Mouse (Mus musculus) kidney, postnatal 4 days (tissue): ENCODE data around the gene Tecpr2.
A peak's percentile ranks its signal among the peaks of the same experiment; 100 is the strongest.

Experiments used
- DNase-seq, 2 experiments: peaks; one replicate each; pipeline ENCODE4 v3.0.0; 2021; ENCODE audit warnings: mixed read lengths in 2 of 2

The Tecpr2 gene

GRCm38 (mm10) chr12:110949410-110949809, 60.3 kb downstream of the Tecpr2 start:
- no peak for DNase-seq

DNA sequence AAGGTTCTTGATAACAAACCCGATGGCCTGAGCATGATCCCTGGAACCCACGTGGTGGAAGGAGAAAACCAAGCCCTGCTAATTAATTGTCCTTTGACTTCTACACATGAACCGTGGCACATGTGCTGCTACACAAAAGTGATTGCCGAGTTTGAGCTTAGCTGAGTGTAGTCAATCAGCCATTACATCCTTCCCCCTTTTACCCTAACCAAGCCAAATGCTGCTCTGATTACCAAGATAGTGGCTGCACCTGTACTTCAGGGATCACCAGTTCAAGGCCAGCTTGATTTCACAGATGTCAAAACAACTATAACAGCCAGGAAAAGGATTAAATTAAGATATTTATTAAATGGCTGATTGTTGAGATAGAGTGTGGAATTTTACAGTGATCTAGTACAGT, 61.1 kb downstream of the Tecpr2 start:
- no peak for DNase-seq

DNA sequence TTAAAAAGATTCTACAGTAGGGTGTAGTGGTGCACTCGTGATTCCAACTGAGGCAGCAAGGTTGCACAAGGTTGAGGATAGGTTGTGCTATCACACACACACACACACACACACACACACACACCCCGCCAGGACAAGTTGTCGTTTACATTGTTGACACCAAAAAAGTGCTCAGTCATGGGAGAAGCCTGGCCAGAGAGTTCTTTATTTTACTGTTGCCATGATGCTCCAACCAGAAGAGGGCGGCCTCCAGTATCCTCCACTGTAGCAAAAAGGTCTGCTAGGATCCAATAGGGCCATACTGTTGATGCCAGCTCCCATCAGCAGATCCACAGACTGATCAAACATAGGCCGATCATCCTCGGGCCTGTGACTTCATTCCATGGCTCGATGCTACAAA, 62.2 kb downstream of the Tecpr2 start:
- no peak for DNase-seq

DNA sequence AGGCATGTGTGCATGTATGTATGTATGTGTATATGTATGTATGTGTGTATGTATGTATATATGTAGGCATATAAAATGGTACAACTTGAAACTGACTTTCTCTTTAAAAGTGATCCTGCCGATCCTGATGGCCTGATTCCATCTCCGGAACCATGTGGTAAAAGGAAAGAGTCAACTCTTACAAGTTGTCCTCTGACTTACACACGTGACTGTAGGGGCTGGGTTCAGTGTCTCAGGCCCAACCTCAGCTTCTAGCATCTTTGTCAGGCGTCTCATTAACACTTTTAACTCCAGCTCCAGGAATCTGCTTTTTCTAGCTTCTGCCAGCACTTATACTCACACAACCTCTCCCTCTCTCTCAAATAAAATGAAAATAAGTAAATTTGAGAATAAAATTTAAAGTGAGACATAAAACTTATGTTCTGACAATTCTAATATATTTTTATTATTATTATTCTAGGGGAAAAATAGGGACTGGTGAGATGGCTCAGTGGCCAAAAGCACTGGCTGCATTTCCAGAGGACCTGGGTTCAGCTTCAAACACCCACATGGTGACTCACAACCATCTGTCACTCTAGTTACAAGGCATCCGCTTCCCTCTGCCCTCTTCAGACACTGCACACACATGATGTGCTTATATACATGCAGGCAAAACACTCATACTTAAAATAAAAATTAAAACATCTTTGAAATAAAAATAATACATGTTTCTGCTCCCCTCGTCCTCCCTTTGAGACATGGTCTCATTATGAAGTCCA, 63.7 kb downstream of the Tecpr2 start:
- no peak for DNase-seq

DNA sequence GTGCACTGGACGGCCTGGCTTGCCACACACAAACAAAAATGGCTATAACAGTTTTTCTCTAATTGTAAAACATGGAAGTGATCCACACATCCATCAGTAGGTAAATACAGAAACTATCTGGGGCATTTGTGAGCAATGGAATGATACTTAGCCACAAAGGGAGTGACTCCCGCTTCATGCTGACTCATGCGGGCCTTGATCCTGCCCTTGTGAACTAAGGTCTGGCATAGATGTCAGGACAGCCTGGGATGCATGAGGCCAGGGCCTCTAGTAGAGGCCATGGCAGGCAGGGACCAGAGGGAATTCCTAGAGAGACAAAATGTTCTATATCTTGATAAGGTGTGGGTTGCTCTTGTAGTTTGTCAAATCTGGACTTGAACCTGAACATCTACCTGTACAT, 64.4 kb downstream of the Tecpr2 start:
- DNase-seq: no peak

GRCm38 (mm10) chr12:110953900-110954299, 64.8 kb downstream of the Tecpr2 start:
- no peak for DNase-seq

DNA sequence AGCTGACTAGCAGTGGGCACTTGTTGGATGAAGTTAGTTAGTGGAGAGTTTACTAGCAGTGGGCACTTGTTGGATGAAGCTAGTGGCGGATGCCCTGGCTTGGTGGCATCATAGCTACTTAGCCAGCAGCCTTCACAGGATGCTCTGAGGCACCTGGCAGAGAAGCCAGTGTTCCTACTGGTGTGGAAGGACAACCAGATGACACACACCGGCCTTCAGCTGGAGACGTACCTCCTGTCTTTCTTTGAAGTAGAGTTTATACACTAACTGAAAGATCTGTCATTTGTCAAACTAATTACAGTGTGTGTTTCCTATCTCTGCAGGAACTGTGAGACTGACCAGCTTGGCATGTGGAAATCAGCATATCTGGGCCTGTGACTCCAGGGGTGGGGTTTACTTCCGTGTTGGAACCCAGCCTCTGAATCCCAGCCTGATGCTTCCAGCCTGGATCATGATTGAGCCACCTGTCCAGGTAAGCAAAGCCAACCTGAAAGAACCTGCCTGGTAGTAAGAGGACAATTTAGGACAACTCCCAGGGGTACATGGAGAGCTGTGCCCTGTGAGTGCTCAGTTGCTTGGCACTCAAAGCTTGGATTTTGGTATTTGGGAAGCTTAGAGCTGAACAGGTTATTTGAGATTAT, 65.4 kb downstream of the Tecpr2 start:
- DNase-seq: no peak

- no peak for DNase-seq
These were observed 72.9 kb downstream of the Tecpr2 start for GRCm38 (mm10) chr12:110961973-110962372.

DNA sequence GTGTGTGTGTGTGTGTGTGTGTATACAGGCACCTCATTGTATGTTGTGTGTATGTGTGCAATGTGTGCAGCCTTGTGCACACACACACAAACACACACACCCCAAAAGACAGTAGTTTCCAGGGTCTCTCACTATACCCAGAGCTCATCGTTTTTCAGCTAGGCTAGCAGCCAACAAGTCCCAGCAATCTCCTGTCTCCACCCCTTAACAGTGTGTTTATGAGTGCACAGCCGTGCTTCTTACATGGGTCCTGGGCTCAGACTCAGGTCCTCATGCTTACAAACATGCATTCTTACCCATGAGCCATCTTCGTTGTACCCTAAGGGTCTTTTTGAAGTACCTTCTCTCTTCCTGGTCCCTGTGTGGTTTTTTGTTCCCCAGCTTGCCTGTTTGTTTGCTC, 76.4 kb downstream of the Tecpr2 start:
- no peak for DNase-seq

- no peak for DNase-seq
These were observed 77.0 kb downstream of the Tecpr2 start for GRCm38 (mm10) chr12:110966079-110966478.

DNA sequence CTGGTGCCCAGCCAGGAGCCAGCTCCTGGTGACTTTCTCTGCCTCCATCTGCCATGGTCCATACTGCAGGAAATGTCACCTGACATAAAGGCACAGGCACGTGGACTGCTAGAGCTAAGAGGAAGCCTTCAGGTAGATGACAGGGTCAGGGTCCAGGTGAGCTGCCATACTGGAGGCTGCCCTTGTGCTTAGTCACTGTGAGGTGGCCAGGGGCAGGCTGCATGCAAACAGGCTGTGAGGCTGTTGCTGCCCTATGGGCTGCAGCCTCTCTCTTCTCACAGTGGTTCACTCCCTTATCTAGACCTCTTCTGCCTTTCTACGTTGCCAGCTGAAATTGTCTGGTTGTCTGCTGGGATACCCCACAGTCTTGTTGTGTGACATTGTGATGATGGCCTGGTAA, 78.1 kb downstream of the Tecpr2 start:
- DNase-seq: no peak

- DNase-seq: no peak
These were observed 81.3 kb downstream of the Tecpr2 start for GRCm38 (mm10) chr12:110970408-110970807.

- DNase-seq: no peak
These were observed 82.9 kb downstream of the Tecpr2 start for GRCm38 (mm10) chr12:110971972-110972371.

DNA sequence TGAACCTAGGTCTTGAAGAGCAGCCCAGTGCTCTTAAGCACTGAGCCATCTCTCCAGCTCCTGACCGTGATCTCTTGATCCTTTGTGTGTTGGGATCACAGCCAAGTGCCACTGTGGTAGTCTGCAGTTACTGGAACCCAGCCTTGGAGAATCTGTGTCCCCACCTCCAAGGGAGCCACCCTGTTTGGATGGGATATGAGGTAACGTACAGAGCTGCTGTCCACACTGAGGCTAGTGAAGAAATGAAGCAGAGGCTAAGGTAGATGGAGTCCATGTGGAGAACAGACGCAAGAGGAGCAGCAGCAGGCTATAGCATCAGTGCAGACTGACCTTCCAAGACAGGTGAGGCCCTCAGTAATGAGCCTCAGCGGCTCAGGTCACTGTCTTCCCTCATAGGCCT, 84.8 kb downstream of the Tecpr2 start:
- DNase-seq: no peak

GRCm38 (mm10) chr12:110974295-110974694, 85.2 kb downstream of the Tecpr2 start:
- no peak for DNase-seq

DNA sequence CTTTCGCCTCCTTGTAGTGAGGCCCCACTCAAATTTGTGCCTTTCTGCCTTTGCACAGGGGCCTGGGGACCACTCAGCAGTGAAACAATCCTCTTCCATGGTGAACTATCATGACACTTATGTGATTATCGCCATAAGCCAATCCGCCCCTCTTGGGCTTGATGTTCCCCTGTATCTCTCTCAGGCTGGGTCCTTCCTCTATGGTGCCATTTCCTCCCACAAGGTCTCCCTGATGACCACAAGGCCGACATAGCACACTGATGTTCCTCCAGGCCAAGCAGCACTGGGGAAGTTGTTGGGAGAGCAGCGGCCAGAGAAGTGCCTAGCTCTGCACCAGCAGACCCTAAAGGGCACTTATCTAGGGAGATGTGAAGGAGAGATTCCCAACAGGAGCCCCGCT, 85.7 kb downstream of the Tecpr2 start:
- no peak for DNase-seq

DNA sequence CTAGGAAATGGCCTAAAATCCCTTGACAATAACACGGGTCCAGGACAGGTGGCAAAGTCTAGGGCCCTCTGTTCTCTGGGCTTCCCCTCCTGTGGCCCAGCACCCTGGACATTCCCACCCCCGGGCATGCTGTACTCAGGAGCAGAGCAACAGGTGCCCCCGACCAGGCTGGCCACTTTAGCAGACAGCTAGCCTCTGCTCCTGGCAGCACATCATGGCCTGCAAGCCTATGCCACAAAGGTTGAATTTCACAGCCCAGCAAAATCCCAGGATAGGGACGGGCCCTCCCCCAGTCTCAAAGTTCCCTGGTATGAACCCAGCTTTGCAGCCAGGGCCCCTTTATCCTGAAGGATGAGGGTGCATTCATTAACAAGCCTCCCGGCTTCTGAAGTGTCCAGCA, 86.3 kb downstream of the Tecpr2 start:
- DNase-seq: no peak

GRCm38 (mm10) chr12:110975838-110976468, 86.9 kb downstream of the Tecpr2 start:
- no peak for DNase-seq

- no peak for DNase-seq
These were observed 87.7 kb downstream of the Tecpr2 start for GRCm38 (mm10) chr12:110976589-110977344.

DNA sequence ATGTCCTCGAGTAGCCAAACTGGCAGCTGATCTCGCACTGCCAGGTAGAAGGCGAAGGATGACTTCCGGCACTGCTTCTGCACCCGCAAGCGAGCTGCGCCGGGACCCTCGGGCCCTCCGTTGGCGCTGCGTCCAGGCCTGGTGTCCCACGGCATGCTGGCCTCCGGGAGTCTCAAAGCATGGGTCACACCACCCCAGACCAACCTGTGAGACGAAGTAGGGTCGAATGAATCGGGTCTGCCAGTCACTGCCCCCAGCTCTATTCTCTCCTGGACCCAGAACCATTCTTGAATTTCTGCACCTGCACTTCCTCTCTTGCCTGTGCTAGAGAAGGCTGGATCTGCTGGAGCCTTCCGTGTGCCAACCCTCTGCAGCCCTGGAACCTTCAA, 88.3 kb downstream of the Tecpr2 start:
- no peak for DNase-seq

DNA sequence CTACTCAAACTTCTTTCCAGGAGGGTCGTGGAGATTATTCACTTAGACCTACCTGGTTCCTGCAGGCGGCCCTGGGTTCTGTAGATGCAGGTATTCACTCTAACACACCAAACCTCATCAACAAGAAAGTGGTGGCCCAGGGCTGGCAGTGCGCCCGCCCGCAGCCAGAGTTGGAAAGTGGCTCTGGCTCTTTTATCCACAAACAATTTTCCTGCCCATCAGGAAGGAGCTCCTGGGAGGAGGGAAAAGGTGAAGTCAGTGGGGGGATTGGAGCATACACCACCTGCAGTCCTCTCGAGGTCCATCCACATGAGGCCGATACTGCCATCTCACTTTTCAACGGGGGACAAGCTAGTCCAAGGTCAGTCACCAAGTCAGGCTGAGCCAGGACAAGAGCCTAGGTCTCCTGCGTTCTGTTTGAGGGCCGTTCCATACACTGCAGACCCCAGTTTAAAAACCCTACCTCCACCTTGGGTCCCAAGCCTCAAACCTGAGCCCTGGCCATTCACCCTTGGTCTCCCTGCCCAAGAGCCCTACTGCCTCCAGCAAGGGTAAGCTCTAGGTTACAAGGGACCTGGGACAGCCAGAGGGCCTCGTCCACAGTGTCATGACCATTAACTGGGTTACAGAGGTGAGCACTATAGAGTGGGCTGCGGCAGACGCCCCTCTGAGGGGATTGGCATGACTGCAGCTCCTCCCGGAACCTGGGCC, 89.0 kb downstream of the Tecpr2 start:
- peak; percentile 23 to 37 for DNase-seq

GRCm38 (mm10) chr12:110978607-110979406, 89.7 kb downstream of the Tecpr2 start, which contains the start of gene Ankrd9:
Gene Ankrd9, minus strand, starts transcription at chr12:110979040.
- peak; percentile 99 for DNase-seq
